30 mouse cellular contexts compared by ENCODE assay signal in genomic region chr7:99322691-99323320, GRCm38 (mm10). TPM values are rescaled to one million over a fixed set of nuclear protein-coding genes. Genes with fewer than 3 reads are reported as not detected.
A peak's percentile ranks its signal among the peaks of the same experiment; 100 is the strongest.
DNase-seq lines count a peak whose midpoint lies in the region; ATAC-seq and TF ChIP-seq lines count a peak whose summit lies in the region.
"Had no signal": no experiment of that assay in that cellular context is flagged by ENCODE, and none has a peak within 500 bp of the region (broad histone marks: within the 10 kb centered on the region; RNA-seq: fewer than 3 reads in every experiment).

No protein-coding gene starts in this region.

- H3K9ac ChIP-seq in heart, embryonic 11.5 days (ENCODE audit: low read depth, low read length): no peak overlapping the region
- no peak overlapping the region for H3K9ac ChIP-seq in hindbrain, embryonic 16.5 days (ENCODE audit: low read depth, low read length)
- H3K9ac ChIP-seq in lung, postnatal 0 days (replicated peaks; ENCODE audit: low read depth): no peak overlapping the region
- H3K9ac ChIP-seq: embryonic facial prominence, embryonic 12.5 days; limb, embryonic 15.5 days; liver, embryonic 13.5 days; neural tube, embryonic 12.5 days had no signal

- no peaks in the 10 kb centered on the region for H3K36me3 ChIP-seq in heart, embryonic 11.5 days (ENCODE audit: control insufficient read depth, insufficient read depth, low read length)
- H3K36me3 ChIP-seq in hindbrain, embryonic 10.5 days: peaks cover 33% of the 10 kb centered on the region
- H3K36me3 ChIP-seq in hindbrain, embryonic 16.5 days (ENCODE audit: control insufficient read depth, insufficient read depth, low read length): peaks cover 12% of the 10 kb centered on the region; the same call in 1 of the 2 replicates
- no peaks in the 10 kb centered on the region for H3K36me3 ChIP-seq in lung, postnatal 0 days (ENCODE audit: insufficient read depth, low read length)
- H3K36me3 ChIP-seq: embryonic facial prominence, embryonic 12.5 days; limb, embryonic 10.5 days; limb, embryonic 15.5 days; liver, embryonic 13.5 days had no signal

- intact Hi-C loops in left cerebral cortex, postnatal 25 days (cut with DNase I): no loop called here

- H3K27me3 ChIP-seq in heart, embryonic 11.5 days (ENCODE audit: control insufficient read depth, insufficient read depth, low read length): peaks cover 19% of the 10 kb centered on the region
- peaks cover 26% of the 10 kb centered on the region for H3K27me3 ChIP-seq in hindbrain, embryonic 10.5 days (ENCODE audit: insufficient read depth, poor library complexity, severe bottlenecking)
- no peaks in the 10 kb centered on the region for H3K27me3 ChIP-seq in hindbrain, embryonic 16.5 days (replicated peaks; ENCODE audit: control insufficient read depth, insufficient read depth, low read length)
- no peaks in the 10 kb centered on the region for H3K27me3 ChIP-seq in lung, postnatal 0 days (replicated peaks; ENCODE audit: insufficient read depth, low read length)
- H3K27me3 ChIP-seq: neural tube, embryonic 12.5 days had no signal

- H3K27ac ChIP-seq in heart, embryonic 11.5 days (ENCODE audit: low read depth, low read length): no peak overlapping the region
- H3K27ac ChIP-seq in hindbrain, embryonic 10.5 days: 0 out of 2 replicates have a peak overlapping the region, but pooled peaks have one; percentile 29
- H3K27ac ChIP-seq in hindbrain, embryonic 16.5 days (ENCODE audit: low read depth, low read length): no peak overlapping the region
- peak overlapping the region; percentile 47; the same call in 1 of the 2 replicates for H3K27ac ChIP-seq in lung, postnatal 0 days (ENCODE audit: low read length)
- peak overlapping the region; percentile 70 for H3K27ac ChIP-seq in embryonic fibroblast, embryonic 13.5 days (ENCODE audit: insufficient read depth, low read length)
- H3K27ac ChIP-seq: embryonic facial prominence, embryonic 12.5 days; gastrocnemius, adult 2 months; kidney, postnatal 0 days; limb, embryonic 15.5 days; liver, embryonic 13.5 days; midbrain, embryonic 10.5 days; neural tube, embryonic 12.5 days had no signal

- no peak overlapping the region for H3K4me2 ChIP-seq in heart, embryonic 11.5 days
- H3K4me2 ChIP-seq in hindbrain, embryonic 16.5 days (ENCODE audit: low read length): no peak overlapping the region
- no peak overlapping the region for H3K4me2 ChIP-seq in lung, postnatal 0 days (replicated peaks; ENCODE audit: low read depth, low read length)
- H3K4me2 ChIP-seq: embryonic facial prominence, embryonic 12.5 days; limb, embryonic 15.5 days; liver, embryonic 13.5 days; neural tube, embryonic 12.5 days had no signal

- H3K9me3 ChIP-seq in heart, embryonic 11.5 days (replicated peaks; ENCODE audit: control insufficient read depth, low read length): no peaks in the 10 kb centered on the region
- no peaks in the 10 kb centered on the region for H3K9me3 ChIP-seq in hindbrain, embryonic 10.5 days
- no peaks in the 10 kb centered on the region for H3K9me3 ChIP-seq in hindbrain, embryonic 16.5 days (ENCODE audit: control insufficient read depth, low read length)
- H3K9me3 ChIP-seq in lung, postnatal 0 days (ENCODE audit: low read length): no peaks in the 10 kb centered on the region
- H3K9me3 ChIP-seq: embryonic facial prominence, embryonic 12.5 days; limb, embryonic 10.5 days; limb, embryonic 15.5 days; liver, embryonic 13.5 days; midbrain, embryonic 10.5 days; neural tube, embryonic 12.5 days had no signal

- DNase-seq in heart, adult 18-20 months: peak; percentile 33 to 62
- DNase-seq in hindbrain, embryonic 10.5 days (ENCODE audit: low spot score): no peak
- DNase-seq in lung, postnatal 0 days (ENCODE audit: low spot score): no peak
- no peak for DNase-seq in lung, adult 18-20 months
- DNase-seq in left cerebral cortex, postnatal 25 days (ENCODE audit: low spot score in 2 of 2): no peak
- DNase-seq: adrenal gland, postnatal 25 days; cerebellum, adult 11-12 months; cerebellum, adult 9-11 months; embryo, embryonic 11 days; gastrocnemius, adult 2 months; gastrocnemius, postnatal 36 days; kidney, adult 8-10 months; kidney, postnatal 4 days; layer of hippocampus, postnatal 36 days; liver, embryonic 13.5 days; right cerebral cortex, postnatal 4 days had no signal

- WGBS in heart, embryonic 11.5 days (ENCODE audit: insufficient replicate concordance): 70% methylated on average over 6 of the region's 6 CpGs
- 89% methylated on average over 6 of the region's 6 CpGs for WGBS in hindbrain, embryonic 10.5 days
- 94% methylated on average over 6 of the region's 6 CpGs for WGBS in hindbrain, embryonic 16.5 days
- 62% methylated on average over 6 of the region's 6 CpGs for WGBS in lung, postnatal 0 days

- TF ChIP-seq POLR2A in embryonic fibroblast, embryonic 13.5 days (IDR thresholded peaks at IDR 0.05; ENCODE audit: low read depth, low read length): no peak

- TF ChIP-seq EP300 in lung, postnatal 0 days (IDR thresholded peaks at IDR 0.05): 0 out of 2 replicates have a peak, but pooled peaks have one; percentile 13

- no peak for TF ChIP-seq CTCF in lung, postnatal 0 days (IDR thresholded peaks at IDR 0.05)
- no peak for TF ChIP-seq CTCF in embryonic fibroblast, embryonic 13.5 days (IDR thresholded peaks at IDR 0.05; ENCODE audit: borderline replicate concordance, insufficient read depth, low read length)

- peaks cover 14% of the 10 kb centered on the region; the same call in 1 of the 2 replicates for H3K4me1 ChIP-seq in heart, embryonic 11.5 days (ENCODE audit: control insufficient read depth, insufficient read depth, low read length)
- H3K4me1 ChIP-seq in hindbrain, embryonic 10.5 days (replicated peaks): peaks cover 70% of the 10 kb centered on the region
- H3K4me1 ChIP-seq in hindbrain, embryonic 16.5 days (ENCODE audit: control insufficient read depth, insufficient read depth, low read depth, low read length): peaks cover 11% of the 10 kb centered on the region; the same call in 1 of the 2 replicates
- peaks cover 6% of the 10 kb centered on the region for H3K4me1 ChIP-seq in lung, postnatal 0 days (ENCODE audit: insufficient read depth, low read depth, low read length)
- peaks cover 23% of the 10 kb centered on the region for H3K4me1 ChIP-seq in embryonic fibroblast, embryonic 13.5 days (ENCODE audit: control insufficient read depth, insufficient read depth, low read length)
- H3K4me1 ChIP-seq: liver, embryonic 13.5 days had no signal

- H3K4me3 ChIP-seq in heart, embryonic 11.5 days (ENCODE audit: low read depth, low read length): no peak overlapping the region
- H3K4me3 ChIP-seq in hindbrain, embryonic 10.5 days: no peak overlapping the region
- no peak overlapping the region for H3K4me3 ChIP-seq in hindbrain, embryonic 16.5 days (ENCODE audit: low read length)
- H3K4me3 ChIP-seq in lung, postnatal 0 days (ENCODE audit: low read depth, low read length): no peak overlapping the region
- no peak overlapping the region for H3K4me3 ChIP-seq in embryonic fibroblast, embryonic 13.5 days (ENCODE audit: insufficient read depth, low read length)
- H3K4me3 ChIP-seq: embryonic facial prominence, embryonic 12.5 days; gastrocnemius, adult 2 months; limb, embryonic 10.5 days; limb, embryonic 15.5 days; liver, embryonic 13.5 days; midbrain, embryonic 10.5 days; neural tube, embryonic 12.5 days had no signal

- no peak for ATAC-seq in heart, embryonic 11.5 days (replicated peaks; ENCODE audit: insufficient number of reproducible peaks, low FRiP score, low TSS enrichment)
- no peak for ATAC-seq in hindbrain, embryonic 16.5 days
- ATAC-seq in lung, postnatal 0 days: peak; percentile 38
- ATAC-seq: forebrain, embryonic 16.5 days; intestine, embryonic 16.5 days; midbrain, embryonic 16.5 days had no signal

RNA-seq across cellular contexts. Expression of gene Serpinh1, which starts 30.2 kb away (rescaled TPM):
- total RNA-seq in heart, adult 18-20 months (2021): 100 to 1,000 TPM; 200 to 293 TPM
- polyA plus RNA-seq in heart, embryonic 11.5 days (2014; fragmentation: Nextera tagmentation; extraction: Ambion mirVana): 442 and 580 TPM in 2 replicates
- polyA plus RNA-seq in hindbrain, embryonic 10.5 days (2016; fragmentation: Nextera tagmentation; extraction: Ambion mirVana): 861 and 996 TPM in 2 replicates
- 261 and 355 TPM in 2 replicates for polyA plus RNA-seq in hindbrain, embryonic 16.5 days (2015; fragmentation: Nextera tagmentation; extraction: Ambion mirVana)
- polyA plus RNA-seq in lung, postnatal 0 days (2015; fragmentation: Nextera tagmentation; extraction: Ambion mirVana): 579 and 666 TPM in 2 replicates
- 2,134 and 2,700 TPM in 2 replicates for polyA plus RNA-seq in embryonic fibroblast, embryonic 13.5 days (2011; ENCODE audit: insufficient read length, low read depth, missing spikeins)
- 10 to 100 TPM; 34.9 TPM for total RNA-seq in left cerebral cortex, postnatal 25 days (2021)
- total RNA-seq: MEL had no signal

RNA-seq across cellular contexts. Expression of gene Map6, which starts 55.6 kb away (rescaled TPM):
- 1 to 10 TPM; 3.7 to 5.1 TPM for total RNA-seq in heart, adult 18-20 months (2021)
- polyA plus RNA-seq in heart, embryonic 11.5 days (2014; fragmentation: Nextera tagmentation; extraction: Ambion mirVana): 2.0 and 2.2 TPM in 2 replicates
- polyA plus RNA-seq in hindbrain, embryonic 10.5 days (2016; fragmentation: Nextera tagmentation; extraction: Ambion mirVana): 32.9 and 65.5 TPM in 2 replicates
- polyA plus RNA-seq in hindbrain, embryonic 16.5 days (2015; fragmentation: Nextera tagmentation; extraction: Ambion mirVana): 127 and 137 TPM in 2 replicates
- 29.6 and 35.9 TPM in 2 replicates for polyA plus RNA-seq in lung, postnatal 0 days (2015; fragmentation: Nextera tagmentation; extraction: Ambion mirVana)
- polyA plus RNA-seq in embryonic fibroblast, embryonic 13.5 days (2011; ENCODE audit: insufficient read length, low read depth, missing spikeins): 52.9 and 77.8 TPM in 2 replicates
- 100 to 1,000 TPM; 135 to 137 TPM for total RNA-seq in left cerebral cortex, postnatal 25 days (2021)
- total RNA-seq: megakaryocyte progenitor cell, adult 5-6 weeks; MEL had no signal

RNA-seq across cellular contexts. Expression of gene Gdpd5, which starts 58.4 kb away (rescaled TPM):
- 10 to 100 TPM; 21.9 to 27.0 TPM for total RNA-seq in heart, adult 18-20 months (2021)
- polyA plus RNA-seq in heart, embryonic 11.5 days (2014; fragmentation: Nextera tagmentation; extraction: Ambion mirVana): 20.0 and 20.8 TPM in 2 replicates
- polyA plus RNA-seq in hindbrain, embryonic 10.5 days (2016; fragmentation: Nextera tagmentation; extraction: Ambion mirVana): 33.8 and 43.8 TPM in 2 replicates
- polyA plus RNA-seq in hindbrain, embryonic 16.5 days (2015; fragmentation: Nextera tagmentation; extraction: Ambion mirVana): 36.9 and 43.8 TPM in 2 replicates
- 18.7 and 18.8 TPM in 2 replicates for polyA plus RNA-seq in lung, postnatal 0 days (2015; fragmentation: Nextera tagmentation; extraction: Ambion mirVana)
- 12.0 and 12.6 TPM in 2 replicates for polyA plus RNA-seq in embryonic fibroblast, embryonic 13.5 days (2011; ENCODE audit: insufficient read length, low read depth, missing spikeins)
- total RNA-seq in left cerebral cortex, postnatal 25 days (2021): 10 to 100 TPM; 40.0 to 46.2 TPM

Comparison
In these comparisons a context has a peak if more than half of its experiments do, and no peak if none do; other contexts are left out.
1. H3K27ac ChIP-seq: peak in hindbrain, embryonic 10.5 days (single experiment), lung, postnatal 0 days (single experiment) and embryonic fibroblast, embryonic 13.5 days (single experiment); none in heart, embryonic 11.5 days (single experiment) and hindbrain, embryonic 16.5 days (single experiment).
2. DNase-seq: peak in heart, adult 18-20 months (2 of 2); none in hindbrain, embryonic 10.5 days (single experiment), lung, postnatal 0 days (single experiment), lung, adult 18-20 months (0 of 2) and left cerebral cortex, postnatal 25 days (0 of 2).